Mouse (Mus musculus): ENCODE data around the gene Qrich2.
"Not testable (repeated sequence)": the region's sequence is repeated elsewhere in the genome, so short reads cannot be mapped to it uniquely, and the experiment has no call there.

Qrich2 gene

DNA sequence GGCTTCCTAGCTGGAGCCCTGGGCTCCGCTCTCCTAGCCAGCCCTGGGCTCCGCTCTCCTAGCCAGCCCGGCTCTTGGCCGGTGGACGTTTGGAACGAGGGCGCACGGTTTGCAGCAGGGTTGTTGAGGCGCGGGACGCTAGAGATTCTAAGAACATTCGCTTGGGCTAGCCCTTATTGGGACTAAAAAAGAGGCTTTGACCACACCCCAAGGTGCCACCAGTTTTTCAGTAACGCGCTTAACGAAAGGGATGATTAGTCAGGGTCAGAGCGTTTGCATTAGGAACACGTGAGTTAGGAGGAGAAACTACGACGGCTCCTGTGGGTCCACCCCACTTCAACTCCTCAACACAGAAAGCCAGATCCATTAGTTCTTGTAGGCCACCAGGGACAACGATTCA is at the start of gene Qrich2:
Gene Qrich2 (minus strand): TSS at position 101 of the 400 bp plus-strand sequence.
- DNase-seq (ENCODE audit: low spot score in 2 of 2) = no peak

DNA sequence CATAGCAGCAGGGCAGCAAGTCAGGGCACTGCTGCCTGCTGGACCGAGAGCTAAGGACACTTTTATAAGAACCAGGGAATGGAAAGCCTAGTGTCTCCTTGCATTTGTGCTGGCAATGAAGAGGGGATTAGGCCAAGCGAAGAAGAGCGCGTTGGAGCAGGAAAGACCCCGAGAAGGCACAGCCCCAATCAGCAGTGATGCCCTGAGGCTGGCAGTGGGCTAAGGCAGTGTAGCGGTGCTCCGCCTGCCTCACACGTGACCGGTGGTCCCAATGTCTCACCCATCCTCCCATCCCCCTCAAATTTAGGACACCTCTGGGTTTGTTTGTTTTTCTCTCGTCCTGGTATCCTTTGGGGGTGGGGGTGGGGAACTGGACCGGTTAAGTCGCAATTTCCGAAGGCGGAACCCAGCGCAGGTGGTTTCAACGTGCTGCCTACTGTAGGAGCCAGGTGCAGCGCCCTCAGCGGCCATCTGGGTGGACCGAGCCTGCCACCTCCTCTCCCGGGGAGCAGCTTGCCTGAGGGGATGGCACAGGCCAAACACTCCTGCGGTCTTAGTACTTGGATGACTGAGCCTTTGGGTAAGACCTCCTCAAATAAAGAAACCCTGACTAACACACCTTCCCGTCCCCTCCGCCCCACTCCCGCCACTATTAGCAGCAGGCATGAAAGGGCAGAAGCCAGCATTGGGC is 49.4 kb upstream of the Qrich2 start:
- no peak for DNase-seq (ENCODE audit: low spot score in 2 of 2)

DNA sequence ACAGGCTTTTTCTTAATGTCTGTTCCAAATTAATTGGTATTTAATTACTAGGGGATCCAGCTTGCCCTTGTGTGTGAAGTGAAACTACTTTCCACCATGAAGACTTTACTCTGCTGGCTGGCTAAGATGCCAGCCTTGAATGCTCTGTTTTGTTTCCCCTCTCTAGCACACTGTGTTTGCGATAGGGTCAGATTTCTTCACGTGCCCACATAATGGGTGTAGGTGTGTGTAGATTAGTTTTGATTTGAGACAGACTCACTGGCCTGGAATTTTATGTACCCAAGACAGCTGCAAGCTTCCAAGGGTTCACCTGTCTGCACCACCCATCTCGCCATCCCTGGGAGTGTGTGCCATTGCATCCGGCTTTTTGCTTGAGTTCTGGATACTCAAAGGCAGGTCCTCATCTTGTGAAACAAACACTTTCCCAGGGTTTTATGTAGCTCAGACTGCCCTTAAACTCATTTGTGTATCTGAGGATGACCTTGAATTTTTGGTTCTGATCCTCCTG is 47.5 kb upstream of the Qrich2 start:
- DNase-seq (ENCODE audit: low spot score in 2 of 2) = no peak

DNA sequence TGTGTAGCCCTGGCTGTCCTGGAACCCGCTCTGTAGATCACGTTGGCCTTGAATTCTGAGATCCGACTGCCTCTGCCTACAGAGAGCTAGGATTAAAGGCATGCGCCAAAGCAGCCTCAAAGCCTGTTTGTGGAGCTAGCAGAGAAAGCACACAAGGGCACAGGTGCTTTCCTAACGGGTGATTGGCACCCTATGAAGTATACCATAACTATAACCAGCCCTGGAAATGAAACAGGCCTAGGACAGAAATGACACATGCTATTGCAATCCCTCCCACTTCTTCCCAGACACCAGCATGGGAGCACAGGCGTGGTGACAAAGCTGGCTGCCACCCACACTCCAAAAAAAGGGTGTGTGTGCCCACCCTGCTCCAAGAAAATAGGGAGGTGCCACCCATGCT is 46.9 kb upstream of the Qrich2 start:
- DNase-seq (ENCODE audit: low spot score in 2 of 2) = no peak

DNA sequence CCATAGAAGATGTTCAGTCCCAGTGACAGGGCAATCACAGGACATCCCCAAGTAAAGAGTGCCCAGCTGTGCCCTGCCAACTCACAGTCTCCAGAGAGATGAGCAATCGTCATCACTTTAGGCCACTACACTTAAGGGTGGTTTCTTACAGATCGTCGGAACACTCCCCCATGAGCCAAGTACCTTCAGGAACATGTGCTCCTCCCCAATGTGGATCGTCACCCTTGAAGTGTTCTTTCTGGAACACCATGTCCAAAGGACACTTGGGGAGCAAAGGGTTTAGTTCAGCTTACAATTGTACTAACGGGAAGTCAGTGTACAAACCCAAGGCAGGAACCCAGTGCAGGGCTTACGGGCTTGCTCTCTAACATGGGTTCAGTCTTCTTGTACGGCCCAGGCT is 46.1 kb upstream of the Qrich2 start:
- no peak for DNase-seq (ENCODE audit: low spot score in 2 of 2)

DNA sequence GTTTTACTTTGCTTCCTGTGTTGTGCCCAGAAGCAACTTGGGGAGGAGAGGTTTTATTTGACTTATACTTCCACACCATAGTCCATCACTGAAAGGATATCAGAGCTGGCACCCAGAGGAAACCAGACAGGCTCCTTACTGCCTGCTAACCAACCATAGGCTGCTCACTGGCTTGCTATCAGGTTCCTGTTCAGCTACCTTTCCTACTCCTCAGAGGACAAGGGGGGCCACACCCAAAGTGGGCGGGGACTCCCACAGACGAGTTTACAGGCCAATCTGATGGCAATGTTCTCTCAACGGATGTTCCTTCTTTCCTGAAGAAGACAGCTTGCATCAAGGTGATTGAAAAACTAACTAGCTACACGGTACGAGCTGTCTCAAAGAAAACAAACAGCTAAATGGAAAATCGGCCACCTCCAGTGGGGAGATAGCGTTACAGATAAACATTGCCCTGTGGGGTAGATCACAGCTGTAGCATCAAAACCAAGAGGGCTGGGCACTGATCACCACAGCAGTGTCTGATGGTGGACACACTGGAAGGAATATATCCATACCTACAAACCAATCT is 45.3 kb upstream of the Qrich2 start:
- DNase-seq (ENCODE audit: low spot score in 2 of 2) = peak in 1 of 2 experiments; percentile 67

DNA sequence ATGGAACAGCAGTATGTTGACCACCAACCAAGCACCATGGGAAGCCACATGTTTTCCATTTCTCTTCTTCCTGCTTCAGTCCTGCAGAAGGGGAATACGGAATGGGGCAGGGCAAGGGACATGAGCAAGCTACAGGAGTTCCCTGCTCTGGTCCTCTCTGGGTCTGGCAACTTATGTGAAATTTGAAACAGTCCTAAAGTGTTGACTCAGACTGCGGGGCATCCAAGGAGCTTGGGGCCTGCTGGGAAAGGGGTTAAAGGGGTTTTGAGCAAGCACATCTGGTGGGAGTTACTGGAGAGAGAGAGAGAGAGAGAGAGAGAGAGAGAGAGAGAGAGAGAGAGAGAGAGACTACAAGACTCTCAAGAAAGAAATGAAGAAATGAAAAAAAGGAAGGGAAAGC is 42.6 kb upstream of the Qrich2 start:
- DNase-seq (ENCODE audit: low spot score in 2 of 2) = no peak

DNA sequence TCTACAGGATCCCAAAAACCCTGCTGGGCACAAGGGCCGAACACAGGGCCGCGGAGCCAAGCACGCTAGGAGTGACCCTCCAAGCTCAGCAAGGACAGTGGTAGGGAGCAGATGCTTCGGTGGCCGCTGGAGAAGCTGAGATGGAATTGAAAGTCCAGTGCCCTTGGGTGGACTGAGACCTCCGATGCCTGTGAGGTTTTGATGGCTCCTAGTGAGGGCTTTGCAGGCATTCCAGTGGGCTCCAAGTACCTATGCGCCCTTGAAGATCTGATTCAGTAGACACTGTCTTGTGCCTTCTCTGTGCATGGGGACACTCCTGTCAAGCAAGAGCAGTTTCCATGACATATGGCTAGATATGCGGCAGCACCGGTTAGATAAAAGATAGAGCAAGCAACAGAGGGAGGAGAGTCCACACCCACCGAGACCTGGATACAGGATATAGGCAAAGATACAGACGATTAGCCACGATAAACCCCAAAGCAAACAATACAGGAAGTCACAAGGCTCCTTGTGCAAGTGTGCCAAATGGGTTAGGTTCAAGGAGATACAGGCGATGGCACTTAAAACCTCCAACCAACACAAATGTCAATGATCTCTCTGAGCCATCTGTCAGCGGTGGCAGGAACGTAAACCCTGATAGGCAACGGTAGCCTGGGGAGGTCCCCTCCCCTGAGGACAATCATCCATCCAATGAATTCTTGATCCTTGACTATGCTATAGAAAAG is 40.3 kb upstream of the Qrich2 start:
- peak in 1 of 2 experiments; percentile 52 for DNase-seq (ENCODE audit: low spot score in 2 of 2)

DNA sequence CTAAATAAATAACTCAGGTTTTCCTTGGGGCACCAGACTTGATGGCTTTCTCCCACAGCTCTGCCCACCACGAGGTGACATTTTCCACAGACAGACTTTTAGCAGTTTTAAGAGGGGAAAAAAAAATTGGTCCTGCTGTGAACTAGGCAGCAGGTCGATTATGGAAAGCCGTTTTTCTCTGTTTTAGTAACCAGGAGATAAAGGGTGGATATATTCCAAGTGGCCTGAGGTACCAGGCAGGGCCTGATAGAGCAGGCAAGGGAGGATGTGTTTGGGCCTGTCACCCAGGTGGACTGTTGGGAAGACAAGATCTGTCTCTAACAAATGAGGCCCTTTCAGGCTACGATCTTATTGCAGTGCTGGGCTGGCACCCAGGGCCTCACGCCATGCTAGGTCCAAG is 39.5 kb upstream of the Qrich2 start:
- no peak for DNase-seq (ENCODE audit: low spot score in 2 of 2)

DNA sequence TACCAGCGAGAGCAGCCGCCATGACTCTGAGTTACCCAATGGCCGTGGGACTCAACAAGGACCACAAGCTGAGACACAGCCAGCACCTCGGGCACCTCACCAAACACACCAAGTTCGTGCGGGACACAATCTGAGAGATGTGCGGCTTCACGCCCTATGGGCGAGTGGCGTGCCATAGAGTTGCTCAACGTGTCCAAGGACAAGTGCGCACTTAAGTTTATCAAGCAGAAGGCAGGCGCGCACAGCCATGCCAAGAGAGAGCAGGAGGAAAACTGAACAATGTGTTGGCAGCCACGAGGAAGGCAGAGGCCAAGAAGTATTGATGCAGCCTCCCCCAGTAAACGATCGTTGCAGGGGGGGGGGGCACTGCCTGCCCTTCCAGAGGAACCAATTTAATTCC is 38.5 kb upstream of the Qrich2 start:
- no peak for DNase-seq (ENCODE audit: low spot score in 2 of 2)

DNA sequence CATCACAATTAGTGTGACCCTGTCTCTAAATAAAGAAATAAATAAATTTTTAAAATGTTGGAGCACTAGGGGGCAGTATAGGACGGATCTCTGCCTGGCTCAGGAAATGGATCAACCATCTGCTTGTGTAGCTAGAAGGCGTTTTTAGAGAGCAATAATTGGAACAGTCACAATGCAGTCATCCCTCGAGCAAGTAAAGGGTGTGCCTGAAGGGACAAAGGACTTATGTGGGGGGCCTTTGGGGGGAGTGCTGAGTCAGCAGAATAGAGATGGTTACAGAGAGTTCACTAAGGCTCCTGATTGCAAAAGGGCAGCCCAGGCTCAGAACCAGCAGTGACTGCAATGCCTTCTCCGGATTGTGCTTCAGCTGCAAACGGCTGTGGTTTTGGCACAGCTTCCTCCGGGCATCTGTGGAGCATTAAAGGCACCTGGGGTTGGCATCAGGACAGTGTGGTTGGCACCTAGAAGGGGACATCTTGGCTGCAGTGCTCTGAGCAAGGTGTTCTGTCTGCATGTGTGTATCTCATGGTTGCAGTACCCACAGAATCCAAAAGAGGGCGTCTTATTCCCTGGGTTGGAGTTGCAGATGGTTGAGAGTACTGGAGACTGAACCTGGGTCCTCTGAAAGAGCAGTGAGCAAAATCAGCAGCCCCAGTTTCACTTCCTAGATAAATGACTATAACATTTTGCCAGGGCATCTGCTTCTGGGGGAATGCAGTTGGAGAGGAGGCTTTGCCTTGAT is 35.1 kb upstream of the Qrich2 start:
- DNase-seq (ENCODE audit: low spot score in 2 of 2) = peak in 1 of 2 experiments; percentile 42

DNA sequence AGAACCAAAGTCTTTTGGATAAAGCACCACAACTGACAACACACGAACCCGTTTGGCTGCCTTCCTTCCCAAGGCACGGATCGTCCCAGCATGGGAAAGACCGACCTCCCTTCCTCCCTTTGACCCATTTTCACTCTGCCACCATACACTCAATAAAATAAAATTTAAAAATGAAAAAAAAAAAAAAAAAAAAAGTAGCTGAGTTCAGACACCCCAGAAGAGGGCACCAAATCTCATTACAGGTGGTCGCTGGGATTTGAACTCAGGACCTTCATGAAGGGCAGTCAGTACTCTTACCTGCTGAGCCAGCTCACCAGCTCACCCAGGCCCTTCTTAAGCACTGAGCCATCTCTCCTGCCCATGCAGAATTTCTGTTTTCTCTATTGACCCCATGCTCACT is 33.0 kb upstream of the Qrich2 start:
- DNase-seq (ENCODE audit: low spot score in 2 of 2) = no peak

DNA sequence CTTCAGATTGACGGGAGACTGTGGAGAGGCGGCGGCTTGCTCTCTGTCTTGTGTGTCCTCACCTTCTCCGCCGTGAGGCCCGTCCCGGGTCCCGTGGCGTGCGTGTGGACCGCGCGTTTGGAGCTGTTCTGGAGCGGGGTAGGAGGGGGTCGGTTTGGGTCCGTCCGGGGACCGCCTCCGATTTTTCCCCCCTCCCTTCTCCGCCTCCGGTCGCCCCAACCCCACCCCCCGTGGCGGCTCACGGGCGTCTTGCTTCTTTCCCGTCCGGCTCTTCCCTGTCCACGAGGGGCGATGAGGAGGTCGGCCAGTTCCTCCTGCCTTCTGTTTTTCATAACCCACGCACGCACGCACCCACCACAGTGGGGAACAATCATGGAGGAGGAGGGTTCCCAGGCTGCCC is 32.6 kb upstream of the Qrich2 start:
- DNase-seq (ENCODE audit: low spot score in 2 of 2) = no peak

DNA sequence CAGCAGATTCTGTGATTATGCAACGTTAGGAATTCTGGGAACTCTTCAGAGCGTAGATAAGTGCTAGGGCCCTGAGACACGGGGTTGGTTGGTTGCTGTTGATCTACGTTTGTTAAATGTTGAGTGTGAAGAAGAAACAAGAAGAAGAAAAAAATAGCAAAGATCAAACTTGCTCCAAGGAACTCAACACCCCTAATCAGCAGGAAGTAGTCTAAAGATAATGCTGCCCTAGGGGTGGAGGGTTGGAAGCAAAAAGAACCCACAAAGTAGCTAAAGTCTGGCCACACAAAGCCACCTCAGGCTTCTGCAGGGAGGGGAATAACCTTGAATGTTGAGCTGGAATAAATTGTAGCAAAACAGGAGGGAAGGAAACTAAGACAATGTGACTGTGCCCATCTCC is 31.3 kb upstream of the Qrich2 start:
- no peak for DNase-seq (ENCODE audit: low spot score in 2 of 2)

DNA sequence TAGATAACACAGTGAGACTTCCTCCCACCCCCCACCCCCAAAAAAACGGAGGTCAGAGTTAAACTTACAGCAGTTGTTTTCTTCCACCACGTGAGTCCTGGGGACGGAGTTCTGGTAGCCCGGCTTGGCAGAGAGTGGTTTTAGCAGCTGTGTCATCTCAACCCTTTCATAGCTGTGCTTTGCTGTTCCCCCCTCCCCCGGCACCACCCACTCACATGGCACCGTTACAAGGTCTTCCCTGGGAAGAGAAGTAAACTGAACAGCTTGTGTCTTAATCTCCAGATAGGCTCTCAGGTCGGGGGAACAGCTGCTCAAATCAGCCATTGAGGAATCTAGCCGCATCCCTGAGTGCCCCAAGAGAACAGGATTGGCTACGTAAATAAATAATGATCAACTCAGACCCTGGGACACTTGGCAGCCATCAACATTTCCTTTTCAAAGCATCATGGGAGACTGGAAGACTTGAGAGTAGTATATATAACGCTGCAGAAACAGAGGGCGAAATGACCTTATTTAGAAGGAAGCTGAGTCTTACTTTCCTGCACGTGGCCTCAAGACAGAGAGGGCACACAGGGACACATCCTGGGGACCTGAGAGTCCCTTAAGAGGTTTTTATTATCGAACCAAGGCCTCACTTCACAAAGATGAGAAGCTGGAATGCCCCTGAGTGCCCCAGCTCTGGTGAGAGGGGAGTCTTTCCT is 28.6 kb upstream of the Qrich2 start:
- DNase-seq (ENCODE audit: low spot score in 2 of 2) = no peak

DNA sequence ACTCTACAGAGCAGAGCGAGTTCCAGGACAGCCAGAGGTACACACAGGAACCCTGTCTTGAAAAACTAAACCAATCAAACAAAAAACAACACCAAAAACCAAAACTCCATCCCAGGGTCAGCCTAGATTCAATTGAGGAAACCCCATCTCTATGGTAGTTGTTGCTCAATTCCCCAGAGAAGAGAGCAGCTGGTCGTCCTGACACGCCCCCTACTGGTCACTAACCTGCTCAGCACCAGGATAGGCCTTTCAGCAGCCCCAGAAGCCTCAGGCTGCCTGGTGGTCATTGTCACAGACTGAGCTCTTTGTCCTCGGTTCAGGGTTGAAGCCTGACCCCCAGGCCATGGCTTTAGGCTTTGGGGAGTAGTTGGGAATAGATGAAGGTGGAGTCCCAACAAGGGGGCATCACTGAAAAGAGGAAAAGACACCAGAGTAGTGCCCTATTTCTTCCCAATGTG is 27.8 kb upstream of the Qrich2 start, which contains the start of gene Prpsap1:
Gene Prpsap1 (minus strand): TSS at position 408 of the 458 bp plus-strand sequence.
- DNase-seq (ENCODE audit: low spot score in 2 of 2) = peak; percentile 66 to 84

DNA sequence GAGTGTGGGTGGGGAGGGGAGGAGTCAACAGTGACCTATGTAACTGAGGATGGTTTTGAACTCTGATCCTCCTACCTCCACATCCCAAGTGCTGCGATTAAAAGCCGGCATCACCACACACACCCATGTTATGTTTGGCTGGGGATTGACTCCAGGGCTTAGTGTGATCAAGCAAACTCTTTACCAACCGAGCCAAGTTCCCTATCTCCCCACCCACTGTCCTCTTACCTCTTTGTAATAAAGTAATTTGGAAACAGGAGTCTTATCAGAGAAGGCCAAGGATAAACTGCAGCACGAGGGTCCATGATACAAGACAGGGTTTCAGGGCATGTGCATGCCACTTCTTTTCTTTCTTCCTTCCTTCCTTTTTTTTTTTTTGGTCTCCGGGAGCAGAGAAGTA is 27.1 kb upstream of the Qrich2 start:
- no peak for DNase-seq (ENCODE audit: low spot score in 2 of 2)

DNA sequence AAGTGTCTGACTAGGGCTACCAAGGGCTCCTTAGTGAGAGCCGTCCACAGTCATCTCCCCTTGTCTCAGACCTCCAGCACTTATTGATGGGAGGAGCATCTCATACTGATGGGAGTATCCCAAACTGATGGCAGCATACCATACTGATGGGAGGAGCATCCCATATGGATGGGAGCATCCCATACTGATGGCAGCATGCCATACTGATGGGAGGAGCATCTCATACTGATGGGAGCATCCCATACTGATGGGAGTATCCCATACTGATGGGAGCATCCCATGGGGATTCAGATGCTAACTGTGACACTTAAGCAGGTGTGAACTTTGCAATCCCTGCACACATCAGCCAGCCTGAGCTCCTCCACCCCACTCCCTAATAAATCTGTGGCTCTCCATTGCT is 26.5 kb upstream of the Qrich2 start:
- DNase-seq (ENCODE audit: low spot score in 2 of 2) = not testable (repeated sequence)

DNA sequence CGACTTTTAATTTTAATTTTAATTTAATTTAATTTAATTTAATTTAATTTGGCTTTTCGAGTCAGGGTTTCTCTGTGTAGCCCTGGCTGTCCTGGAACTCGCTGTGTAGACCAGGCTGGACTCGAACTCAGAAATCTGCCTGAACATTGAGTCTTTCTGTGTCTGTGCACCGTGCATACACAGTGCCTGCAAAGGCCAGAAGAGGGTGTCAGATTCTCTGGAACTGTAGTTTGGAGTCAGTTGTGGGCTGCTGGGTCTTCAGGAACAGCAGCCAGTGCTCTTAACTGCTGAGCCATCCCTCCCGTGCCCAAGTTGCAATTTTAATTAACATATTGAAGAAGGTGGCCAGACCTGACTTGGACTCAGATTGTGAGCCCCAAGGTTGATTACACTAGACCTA is 25.3 kb upstream of the Qrich2 start:
- DNase-seq (ENCODE audit: low spot score in 2 of 2) = no peak

DNA sequence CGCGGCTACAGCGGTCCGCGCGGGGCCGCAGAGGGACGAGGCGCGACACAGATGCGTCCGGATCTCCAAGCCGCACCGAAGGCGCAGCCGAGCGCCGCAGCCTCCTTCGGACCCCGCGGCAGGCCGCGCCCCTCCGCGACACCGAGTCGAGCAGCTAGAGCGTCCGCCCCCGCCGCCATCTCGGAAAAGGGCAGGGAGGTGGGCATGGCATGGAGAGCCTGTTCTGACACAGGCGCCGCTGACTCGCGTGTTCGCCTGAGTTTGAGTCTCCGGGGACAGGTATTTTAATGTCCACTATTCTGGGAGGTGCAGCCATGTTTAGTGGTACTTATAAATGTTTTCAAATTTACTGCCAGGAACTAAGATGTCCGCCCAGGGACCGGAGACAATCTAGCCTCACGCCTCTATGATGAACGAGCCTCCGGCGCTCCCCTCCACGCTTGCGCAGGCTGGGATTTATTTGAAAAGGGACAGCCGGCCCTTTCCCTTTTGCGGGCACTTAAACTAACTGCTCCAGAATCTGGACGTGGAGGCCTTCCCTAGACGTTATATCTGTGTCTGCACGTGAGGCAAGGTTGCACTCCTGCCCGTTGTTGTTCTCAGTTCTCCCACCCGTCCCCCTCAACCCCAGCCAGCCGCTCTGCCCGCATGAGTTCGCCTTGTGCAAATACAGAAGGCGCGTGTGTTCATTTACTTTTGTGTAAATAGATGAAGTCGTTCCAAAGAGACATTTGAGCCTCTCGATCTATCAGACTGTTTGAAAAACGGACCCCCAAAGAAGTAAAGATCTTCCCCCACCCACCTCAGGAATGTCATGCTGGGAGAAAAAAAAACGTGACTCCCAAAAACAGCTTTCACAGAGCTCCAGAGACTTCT is 24.4 kb upstream of the Qrich2 start:
- peak; percentile 89 to 95 for DNase-seq (ENCODE audit: low spot score in 2 of 2)

All from spleen, postnatal 4 days (tissue).